Mouse (Mus musculus): Measurements from ENCODE around the gene Dcaf17.

Dcaf17 gene

GRCm38 (mm10) chr2:71055300-71056114 is at the start of gene Dcaf17, which contains the start of gene Mettl8:
Gene Dcaf17, plus strand, starts transcription at chr2:71055328.
Gene Mettl8, minus strand, starts transcription at chr2:71055583.
- peak; percentile 94 for DNase-seq

GRCm38 (mm10) chr2:71011816-71012215 is 43.3 kb upstream of the Dcaf17 start:
- no peak for DNase-seq

GRCm38 (mm10) chr2:71013521-71013920 is 41.6 kb upstream of the Dcaf17 start:
- DNase-seq: no peak

- DNase-seq: no peak
Observed at GRCm38 (mm10) chr2:71019277-71019676, 35.9 kb upstream of the Dcaf17 start.

- DNase-seq: no peak
Observed at GRCm38 (mm10) chr2:71019704-71020375, 35.3 kb upstream of the Dcaf17 start.

GRCm38 (mm10) chr2:71020674-71021073 is 34.5 kb upstream of the Dcaf17 start:
- DNase-seq: no peak

- no peak for DNase-seq
Observed at GRCm38 (mm10) chr2:71022991-71023390, 32.1 kb upstream of the Dcaf17 start.

- DNase-seq: no peak
Observed at GRCm38 (mm10) chr2:71023986-71024385, 31.1 kb upstream of the Dcaf17 start.

GRCm38 (mm10) chr2:71025576-71026315 is 29.4 kb upstream of the Dcaf17 start:
- DNase-seq: peak; percentile 38

- DNase-seq: no peak
Observed at GRCm38 (mm10) chr2:71026787-71027186, 28.3 kb upstream of the Dcaf17 start.

GRCm38 (mm10) chr2:71027631-71028030 is 27.5 kb upstream of the Dcaf17 start:
- DNase-seq: no peak

GRCm38 (mm10) chr2:71030663-71031062 is 24.5 kb upstream of the Dcaf17 start:
- no peak for DNase-seq

GRCm38 (mm10) chr2:71031973-71032794 is 22.9 kb upstream of the Dcaf17 start:
- no peak for DNase-seq

- DNase-seq: no peak
Observed at GRCm38 (mm10) chr2:71033014-71033413, 22.1 kb upstream of the Dcaf17 start.

- DNase-seq: no peak
Observed at GRCm38 (mm10) chr2:71033987-71034386, 21.1 kb upstream of the Dcaf17 start.

GRCm38 (mm10) chr2:71037447-71037846 is 17.7 kb upstream of the Dcaf17 start:
- no peak for DNase-seq

- DNase-seq: peak; percentile 86
Observed at GRCm38 (mm10) chr2:71039522-71040121, 15.5 kb upstream of the Dcaf17 start.

GRCm38 (mm10) chr2:71046151-71046550 is 9.0 kb upstream of the Dcaf17 start:
- no peak for DNase-seq

- no peak for DNase-seq
Observed at GRCm38 (mm10) chr2:71046751-71047320, 8.3 kb upstream of the Dcaf17 start.

- DNase-seq: no peak
Observed at GRCm38 (mm10) chr2:71048896-71049295, 6.2 kb upstream of the Dcaf17 start.

GRCm38 (mm10) chr2:71050511-71050910 is 4.6 kb upstream of the Dcaf17 start:
- peak; percentile 38 for DNase-seq

GRCm38 (mm10) chr2:71054716-71055115 is 412 bp upstream of the Dcaf17 start:
- DNase-seq: no peak

Data from kidney, adult 18-20 months (tissue).